Comparison of ENCODE assay signal across 8 mouse cellular contexts in the genomic region with DNA sequence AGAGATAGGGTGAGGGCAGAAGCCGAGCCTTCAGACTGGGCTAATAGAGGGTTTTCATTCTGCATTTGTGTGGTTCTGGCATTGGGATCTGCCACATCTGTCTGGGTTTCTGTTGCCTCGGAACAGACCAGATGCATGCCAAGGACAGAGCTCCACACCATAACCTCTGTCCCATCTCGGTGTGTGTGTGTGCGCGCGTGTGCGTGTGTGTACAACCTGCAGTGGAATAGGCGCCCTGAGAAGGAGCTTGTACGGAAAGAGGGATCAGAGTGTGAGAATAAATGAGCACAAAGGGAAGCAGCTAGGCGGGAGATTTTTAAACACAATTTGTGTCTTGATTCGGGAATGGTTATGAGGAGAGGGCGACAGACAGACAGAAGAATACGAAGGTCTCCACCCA.
DNase-seq lines count a peak whose midpoint lies in the region; ATAC-seq and TF ChIP-seq lines count a peak whose summit lies in the region.

No protein-coding gene starts in this region.

- no peak for TF ChIP-seq CTCF in bone marrow macrophage, adult 2 months (IDR thresholded peaks at IDR 0.05; ENCODE audit: low read depth, low read length)

- H3K9ac ChIP-seq in heart, embryonic 11.5 days (ENCODE audit: low read depth, low read length), result no peak overlapping the region

- WGBS in heart, embryonic 11.5 days (ENCODE audit: insufficient replicate concordance), result 19% methylated on average over 13 of the region's 13 CpGs
- 25% methylated on average over 13 of the region's 13 CpGs for WGBS in hindbrain, embryonic 10.5 days
- WGBS in midbrain, embryonic 10.5 days, result 32% methylated on average over 13 of the region's 13 CpGs

- no peak for TF ChIP-seq POLR2A in bone marrow macrophage, adult 2 months (IDR thresholded peaks at IDR 0.05; ENCODE audit: borderline replicate concordance, low read depth, low read length)

- no peaks in the 10 kb centered on the region; the same call in 1 of the 2 replicates for H3K9me3 ChIP-seq in heart, embryonic 11.5 days (replicated peaks; ENCODE audit: control insufficient read depth, low read length)
- no peaks in the 10 kb centered on the region for H3K9me3 ChIP-seq in hindbrain, embryonic 10.5 days
- H3K9me3 ChIP-seq in midbrain, embryonic 10.5 days (replicated peaks), result 0 out of 2 replicates have a peak, but pooled peaks cover 4% of the 10 kb centered on the region

- H3K4me2 ChIP-seq in heart, embryonic 11.5 days, result peak overlapping the region; percentile 82

- H3K27ac ChIP-seq in heart, embryonic 11.5 days (ENCODE audit: low read depth, low read length), result no peak overlapping the region
- no peak overlapping the region for H3K27ac ChIP-seq in bone marrow macrophage, adult 2 months (ENCODE audit: insufficient read depth, low read depth, low read length)
- H3K27ac ChIP-seq in hindbrain, embryonic 10.5 days, result peak overlapping the region; percentile 89
- H3K27ac ChIP-seq in midbrain, embryonic 10.5 days (replicated peaks), result peak overlapping the region; percentile 92

- no peak for ATAC-seq in heart, embryonic 11.5 days (replicated peaks; ENCODE audit: insufficient number of reproducible peaks, low FRiP score, low TSS enrichment)
- ATAC-seq in megakaryocyte progenitor cell, adult 5-6 weeks (replicated peaks; ENCODE audit: poor library complexity), result no peak
- ATAC-seq in megakaryocyte, adult 5-6 weeks (ENCODE audit: poor library complexity, severe bottlenecking), result no peak

- H3K27me3 ChIP-seq in heart, embryonic 11.5 days (ENCODE audit: control insufficient read depth, insufficient read depth, low read length), result peaks cover 8% of the 10 kb centered on the region
- peaks cover 5% of the 10 kb centered on the region; the same call in 1 of the 2 replicates for H3K27me3 ChIP-seq in hindbrain, embryonic 10.5 days (ENCODE audit: insufficient read depth, poor library complexity, severe bottlenecking)
- H3K27me3 ChIP-seq in midbrain, embryonic 10.5 days (ENCODE audit: low read depth, poor library complexity, severe bottlenecking), result peaks cover 11% of the 10 kb centered on the region

- H3K36me3 ChIP-seq in heart, embryonic 11.5 days (ENCODE audit: control insufficient read depth, insufficient read depth, low read length), result no peaks in the 10 kb centered on the region
- no peaks in the 10 kb centered on the region for H3K36me3 ChIP-seq in hindbrain, embryonic 10.5 days
- no peaks in the 10 kb centered on the region for H3K36me3 ChIP-seq in midbrain, embryonic 10.5 days

- H3K4me3 ChIP-seq in heart, embryonic 11.5 days (ENCODE audit: low read depth, low read length), result peak overlapping the region; percentile 47
- H3K4me3 ChIP-seq in bone marrow macrophage, adult 2 months (ENCODE audit: insufficient read depth, low read length), result peak overlapping the region; percentile 32; the same call in 1 of the 2 replicates
- H3K4me3 ChIP-seq in hindbrain, embryonic 10.5 days, result peak overlapping the region; percentile 58
- peak overlapping the region; percentile 60 for H3K4me3 ChIP-seq in midbrain, embryonic 10.5 days

- H3K4me1 ChIP-seq in heart, embryonic 11.5 days (ENCODE audit: control insufficient read depth, insufficient read depth, low read length), result peaks cover 5% of the 10 kb centered on the region
- H3K4me1 ChIP-seq in bone marrow macrophage, adult 2 months (ENCODE audit: control insufficient read depth, insufficient read depth, low read length), result 0 out of 2 replicates have a peak, but pooled peaks cover 2% of the 10 kb centered on the region
- H3K4me1 ChIP-seq in hindbrain, embryonic 10.5 days (replicated peaks), result peaks cover 20% of the 10 kb centered on the region
- peaks cover 26% of the 10 kb centered on the region for H3K4me1 ChIP-seq in midbrain, embryonic 10.5 days

- no peak for DNase-seq in heart, adult 9 months (ENCODE audit: low spot score in 2 of 2)
- no peak for DNase-seq in hindbrain, embryonic 10.5 days (ENCODE audit: low spot score)
- DNase-seq in midbrain, embryonic 10.5 days (ENCODE audit: low spot score), result no peak
- DNase-seq in frontal cortex, postnatal 25 days (ENCODE audit: low spot score in 2 of 2), result no peak

Comparison
In these comparisons a context has a peak if more than half of its experiments do, and no peak if none do; other contexts are left out.
1. H3K27ac ChIP-seq: peak in hindbrain, embryonic 10.5 days (single experiment) and midbrain, embryonic 10.5 days (single experiment); none in heart, embryonic 11.5 days (single experiment) and bone marrow macrophage, adult 2 months (single experiment).
2. Peak in every context shown above with its lines, with median percentiles within 50 percentile points of each other: H3K4me3 ChIP-seq.